Mouse (Mus musculus) midbrain, postnatal 0 days (tissue): ENCODE results near the gene Rlf. TPM values are rescaled to one million over a fixed set of nuclear protein-coding genes. Genes with fewer than 3 reads are reported as not detected.

Source experiments
- ATAC-seq: fragments of 200-750 bp; cut with Nextera tagmentation; 2 replicates; pipeline ENCODE4 v1.8.0; 2017; ENCODE audit warnings: moderate number of reproducible peaks, mild to moderate bottlenecking, moderate TSS enrichment, moderate library complexity; ENCODE audit not compliant: low FRiP score
- DNase-seq: peaks from one replicate; pipeline ENCODE4 v3.0.0-alpha.2; 2015; ENCODE audit warnings: low spot score
- H3K27ac ChIP-seq: fragments of 300-500 bp; sonication (generic); 2 replicates; pipeline ENCODE4 v1.5.1; 2014; ENCODE audit warnings: low read depth, mild to moderate bottlenecking, low read length, mixed read lengths
- H3K27me3 ChIP-seq: fragments of 300-500 bp; sonication (generic); 2 replicates; pipeline ENCODE4 v1.6.1; 2014; ENCODE audit warnings: low read length, control low read depth, mixed read lengths; ENCODE audit not compliant: insufficient read depth
- H3K36me3 ChIP-seq: fragments of 300-500 bp; sonication (generic); 2 replicates; pipeline ENCODE4 v1.6.1; 2014; ENCODE audit warnings: low read length, control low read depth, mixed read lengths; ENCODE audit not compliant: insufficient read depth
- H3K4me1 ChIP-seq: fragments of 300-500 bp; sonication (generic); 2 replicates; pipeline ENCODE4 v1.6.1; 2014; ENCODE audit warnings: mild to moderate bottlenecking, control low read depth, antibody characterized with exemption, low read length, mixed read lengths; ENCODE audit not compliant: insufficient read depth
- H3K4me2 ChIP-seq: fragments of 300-500 bp; sonication (generic); 2 replicates; pipeline ENCODE4 v1.6.1; 2014; ENCODE audit warnings: low read depth, mild to moderate bottlenecking, low read length, mixed read lengths; ENCODE audit not compliant: poor library complexity, severe bottlenecking
- H3K4me3 ChIP-seq: fragments of 300-500 bp; sonication (generic); 2 replicates; pipeline ENCODE4 v1.5.1; 2014; ENCODE audit warnings: low read depth, mild to moderate bottlenecking, low read length, moderate library complexity
- H3K9ac ChIP-seq: fragments of 300-500 bp; sonication (generic); replicated peaks from 2 replicates; pipeline ENCODE4 v1.6.1; 2014; ENCODE audit warnings: mild to moderate bottlenecking, low read length, moderate library complexity, mixed read lengths; ENCODE audit not compliant: poor library complexity, severe bottlenecking
- H3K9me3 ChIP-seq: fragments of 300-500 bp; sonication (generic); 2 replicates; pipeline ENCODE4 v1.6.1; 2016; ENCODE audit warnings: low read length, control low read depth
- CTCF ChIP-seq: IDR thresholded peaks from 2 replicates; pipeline ENCODE4 v1.5.1; 2016; ENCODE audit warnings: antibody characterized with exemption, mild to moderate bottlenecking
- WGBS: fragments of 180-500 bp; shearing (Covaris S2); extraction: QIAGEN DNeasy Blood & Tissue Kit; methylation state at CpG from one replicate; pipeline ENCODE4 v1.1.7; 2014; 5-methylcytosine and 5-hydroxymethylcytosine counted together
- polyA plus RNA-seq: library from polyadenylated mRNA; unstranded; fragments of >200 nt; fragmentation: Nextera tagmentation; extraction: Ambion mirVana; gene quantifications from 2 replicates; pipeline ENCODE4 v1.2.1, GENCODE M21; 2015
- total RNA-seq: library from RNA; depleted of rRNA; stranded (reverse); fragments of >200 nt; gene quantifications from 2 replicates; pipeline ENCODE4 v1.2.3, GENCODE M21; 2014

Rlf gene
- total and polyA plus RNA-seq, 2 experiments from 2014 or later: 19.4 to 32.1 TPM

- DNase-seq: no peak
- no peaks in the 10 kb centered on the region for H3K36me3 ChIP-seq
- TF ChIP-seq CTCF: no peak
- H3K9ac ChIP-seq: peak overlapping the region; percentile 14; the same call in 1 of the 2 replicates
- peak; percentile 67 for ATAC-seq
- H3K27ac ChIP-seq: no peak overlapping the region
- H3K4me2 ChIP-seq: peak overlapping the region; percentile 19
- WGBS: 3% methylated on average over 16 of the region's 16 CpGs
- H3K9me3 ChIP-seq: no peaks in the 10 kb centered on the region
- no peaks in the 10 kb centered on the region for H3K27me3 ChIP-seq
- H3K4me1 ChIP-seq: no peaks in the 10 kb centered on the region
- H3K4me3 ChIP-seq: peak overlapping the region; percentile 23; the same call in 1 of the 2 replicates
These were observed 16.2 kb upstream of the Rlf start for GRCm38 (mm10) chr4:121230943-121231614.

DNA sequence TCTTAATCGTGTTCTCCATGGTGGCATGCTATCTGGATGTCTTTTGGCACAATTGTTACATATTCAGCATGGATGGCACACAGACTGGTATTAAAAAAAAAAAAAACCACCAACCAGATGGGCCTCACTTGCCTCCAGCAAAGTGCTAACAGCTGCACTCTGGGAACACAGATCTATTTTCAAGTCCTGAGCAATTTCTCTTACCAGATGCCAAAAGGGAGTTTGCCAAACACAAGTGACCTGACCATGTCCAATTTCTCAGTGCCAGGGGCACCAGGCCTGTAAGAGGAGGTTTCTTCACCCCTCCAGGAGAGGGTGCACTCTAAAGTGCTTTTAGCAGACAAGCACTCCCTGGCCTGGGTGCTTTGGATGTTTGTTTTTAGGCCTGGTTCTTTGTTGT is 12.2 kb upstream of the Rlf start:
- Histone ChIP-seq H3K4me2 (no peak overlapping the region), H3K27ac (no peak overlapping the region), H3K36me3 (no peaks in the 10 kb centered on the region), H3K9me3 (no peaks in the 10 kb centered on the region), H3K9ac (no peak overlapping the region), H3K4me1 (no peaks in the 10 kb centered on the region), H3K4me3 (no peak overlapping the region), H3K27me3 (no peaks in the 10 kb centered on the region)
- TF ChIP-seq CTCF: no peak
- 48% methylated on average over 1 of the region's 1 CpGs for WGBS
- ATAC-seq (no peak), DNase-seq (peak; percentile 51)

GRCm38 (mm10) chr4:121225177-121225576 is 10.3 kb upstream of the Rlf start:
- no peak overlapping the region for H3K4me3 ChIP-seq
- DNase-seq: no peak
- H3K27me3 ChIP-seq: no peaks in the 10 kb centered on the region
- 0 out of 2 replicates have a peak, but pooled peaks have one; percentile 7 for TF ChIP-seq CTCF
- H3K9me3 ChIP-seq: no peaks in the 10 kb centered on the region
- H3K27ac ChIP-seq: no peak overlapping the region
- ATAC-seq: no peak
- no peaks in the 10 kb centered on the region for H3K4me1 ChIP-seq
- 89% methylated on average over 4 of the region's 4 CpGs for WGBS
- no peak overlapping the region for H3K4me2 ChIP-seq
- H3K9ac ChIP-seq: no peak overlapping the region
- no peaks in the 10 kb centered on the region for H3K36me3 ChIP-seq

DNA sequence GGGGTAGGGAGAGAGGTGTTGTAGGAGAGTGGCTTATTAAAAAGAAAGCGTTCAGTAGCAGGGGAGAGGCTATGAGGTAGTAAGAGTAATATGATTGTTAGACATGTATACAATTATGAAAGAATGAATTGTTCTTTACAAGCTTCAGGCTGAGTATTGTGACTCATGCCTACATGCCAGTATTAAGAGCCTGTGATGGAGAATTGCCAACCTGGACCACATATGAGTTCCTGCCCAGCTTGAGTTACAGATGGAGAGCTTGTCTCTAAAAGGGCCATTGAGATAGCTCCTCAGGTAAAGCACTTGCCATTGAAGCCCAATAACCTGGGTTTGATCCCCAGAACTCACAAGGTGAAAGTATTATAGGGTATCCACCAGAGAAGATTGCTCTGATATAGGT is 8.3 kb upstream of the Rlf start:
- no peaks in the 10 kb centered on the region for H3K36me3 ChIP-seq
- ATAC-seq (no peak), DNase-seq (no peak)

DNA sequence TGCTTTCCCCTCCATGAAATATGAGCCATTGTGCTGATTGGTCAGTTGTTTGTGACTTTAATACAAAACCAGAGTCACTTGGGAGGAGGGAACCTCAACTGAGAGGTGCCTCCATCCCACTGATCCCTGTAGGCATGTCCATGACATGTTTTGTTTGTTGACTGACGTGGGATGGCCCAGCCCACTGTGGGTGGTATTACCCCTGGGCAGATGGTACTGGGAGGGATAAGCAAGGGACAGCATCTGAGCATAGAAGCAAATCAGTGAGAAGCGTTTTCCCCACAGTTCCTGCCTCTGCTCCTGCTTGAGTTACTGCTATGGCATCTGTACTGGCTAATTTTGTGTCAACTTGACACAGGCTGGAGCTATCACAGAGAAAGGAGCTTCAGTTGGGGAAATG is 1.3 kb upstream of the Rlf start:
- 53% methylated on average over 2 of the region's 2 CpGs for WGBS
- H3K27ac ChIP-seq: no peak overlapping the region
- H3K4me1 ChIP-seq: peaks cover 9% of the 10 kb centered on the region
- no peaks in the 10 kb centered on the region for H3K9me3 ChIP-seq
- H3K36me3 ChIP-seq: no peaks in the 10 kb centered on the region
- no peak overlapping the region for H3K4me3 ChIP-seq
- H3K27me3 ChIP-seq: no peaks in the 10 kb centered on the region
- no peak overlapping the region for H3K4me2 ChIP-seq
- TF ChIP-seq CTCF: no peak
- DNase-seq (no peak), ATAC-seq (no peak)
- no peak overlapping the region for H3K9ac ChIP-seq

More for the DNA sequence above, 8.3 kb upstream of the Rlf start:
- Histone ChIP-seq H3K4me1 (no peaks in the 10 kb centered on the region), H3K4me3 (no peak overlapping the region), H3K4me2 (no peak overlapping the region), H3K27ac (no peak overlapping the region), H3K27me3 (no peaks in the 10 kb centered on the region), H3K9me3 (no peaks in the 10 kb centered on the region), H3K9ac (no peak overlapping the region)
- no peak for TF ChIP-seq CTCF
- 76% methylated on average over 1 of the region's 1 CpGs for WGBS

DNA sequence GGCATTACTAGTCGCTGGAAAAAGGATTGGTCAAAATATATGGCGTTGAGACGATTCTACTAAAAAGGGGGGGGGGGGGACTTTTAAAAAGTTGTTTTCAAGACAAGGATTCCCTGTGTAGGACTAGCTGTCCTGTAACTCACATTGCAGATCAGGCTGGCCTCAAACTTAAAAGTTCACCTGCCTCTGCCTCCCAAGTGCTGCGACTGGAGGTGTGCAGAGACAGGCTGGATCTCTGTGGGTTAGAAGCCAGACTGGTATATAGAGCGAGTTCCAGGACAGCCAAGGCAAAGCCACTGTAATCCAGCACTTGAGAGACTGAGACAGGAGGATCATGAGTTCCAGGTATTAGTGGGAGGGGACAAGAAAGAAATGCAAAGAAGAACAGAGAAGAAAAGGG is 605 bp upstream of the Rlf start:
- ATAC-seq (peak; percentile 41; the same call in 1 of the 2 replicates), DNase-seq (no peak)
- Histone ChIP-seq H3K4me2 (peak overlapping the region; percentile 76), H3K27ac (peak overlapping the region; percentile 88), H3K27me3 (no peaks in the 10 kb centered on the region), H3K36me3 (no peaks in the 10 kb centered on the region), H3K4me1 (peaks cover 9% of the 10 kb centered on the region), H3K9me3 (no peaks in the 10 kb centered on the region), H3K4me3 (peak overlapping the region; percentile 98), H3K9ac (peak overlapping the region; percentile 64)
- WGBS: 25% methylated on average over 5 of the region's 5 CpGs
- TF ChIP-seq CTCF: no peak
